Mouse (Mus musculus) gastrocnemius, postnatal 25 days (tissue): ENCODE measurements around the gene Auts2. TPM values are rescaled to one million over a fixed set of nuclear protein-coding genes. Genes with fewer than 3 reads are reported as not detected.

ENCODE experiments used
- DNase-seq: peaks from one replicate; pipeline ENCODE4 v3.0.0; 2022
- total RNA-seq, 2 experiments: library from RNA; stranded (reverse); gene quantifications; 1 replicate in 1 of 2; 2 replicates in 1 of 2; pipeline ENCODE4 v1.2.3; 2021

The Auts2 gene
- total RNA-seq, 2 experiments from 2014 or later: 13.4 to 35.1 TPM

GRCm38 (mm10) chr5:131722361-131722760 is 820.8 kb downstream of the Auts2 start:
- DNase-seq: no peak

- no peak for DNase-seq
These were observed 825.1 kb downstream of the Auts2 start for GRCm38 (mm10) chr5:131718013-131718412.

GRCm38 (mm10) chr5:131717359-131717965 is 825.7 kb downstream of the Auts2 start:
- DNase-seq: no peak

GRCm38 (mm10) chr5:131714979-131715378 is 828.2 kb downstream of the Auts2 start:
- DNase-seq: no peak

- no peak for DNase-seq
These were observed 830.7 kb downstream of the Auts2 start for GRCm38 (mm10) chr5:131712441-131712840.

- DNase-seq: no peak
These were observed 831.5 kb downstream of the Auts2 start for GRCm38 (mm10) chr5:131711474-131712129.

GRCm38 (mm10) chr5:131710735-131711473 is 832.2 kb downstream of the Auts2 start:
- DNase-seq: no peak

GRCm38 (mm10) chr5:131707471-131707870 is 835.7 kb downstream of the Auts2 start:
- DNase-seq: no peak

GRCm38 (mm10) chr5:131703729-131704128 is 839.4 kb downstream of the Auts2 start:
- DNase-seq: no peak

- no peak for DNase-seq
These were observed 840.2 kb downstream of the Auts2 start for GRCm38 (mm10) chr5:131702840-131703392.

- DNase-seq: no peak
These were observed 844.2 kb downstream of the Auts2 start for GRCm38 (mm10) chr5:131698900-131699299.

GRCm38 (mm10) chr5:131690781-131691180 is 852.4 kb downstream of the Auts2 start:
- peak; percentile 14 for DNase-seq

- no peak for DNase-seq
These were observed 856.1 kb downstream of the Auts2 start for GRCm38 (mm10) chr5:131686956-131687618.

- no peak for DNase-seq
These were observed 862.9 kb downstream of the Auts2 start for GRCm38 (mm10) chr5:131680127-131680845.

- DNase-seq: no peak
These were observed 863.6 kb downstream of the Auts2 start for GRCm38 (mm10) chr5:131679523-131679922.

GRCm38 (mm10) chr5:131677518-131677917 is 865.6 kb downstream of the Auts2 start:
- DNase-seq: no peak

GRCm38 (mm10) chr5:131673696-131674095 is 869.4 kb downstream of the Auts2 start:
- peak; percentile 26 for DNase-seq

- DNase-seq: no peak
These were observed 878.1 kb downstream of the Auts2 start for GRCm38 (mm10) chr5:131665068-131665467.

GRCm38 (mm10) chr5:131664657-131665056 is 878.5 kb downstream of the Auts2 start:
- no peak for DNase-seq

- DNase-seq: peak; percentile 22
These were observed 880.5 kb downstream of the Auts2 start for GRCm38 (mm10) chr5:131662657-131663056.

- no peak for DNase-seq
These were observed 884.2 kb downstream of the Auts2 start for GRCm38 (mm10) chr5:131658822-131659515.
